Mouse (Mus musculus) hindbrain, embryonic 16.5 days (tissue): ENCODE results near the gene Gm9903. TPM values are rescaled to one million over a fixed set of nuclear protein-coding genes. Genes with fewer than 3 reads are reported as not detected.

ENCODE experiments used
- ATAC-seq: fragments of 200-750 bp; cut with Nextera tagmentation; 2 replicates; pipeline ENCODE4 v1.8.0; 2017; ENCODE audit warnings: moderate TSS enrichment, moderate library complexity
- H3K27ac ChIP-seq: fragments of 300-500 bp; sonication (generic); 2 replicates; pipeline ENCODE4 v1.5.1; 2014; ENCODE audit warnings: low read depth, mild to moderate bottlenecking, control low read depth, low read length, moderate library complexity
- H3K27me3 ChIP-seq: fragments of 300-500 bp; sonication (generic); replicated peaks from 2 replicates; pipeline ENCODE4 v1.6.1; 2014; ENCODE audit warnings: low read length; ENCODE audit not compliant: control insufficient read depth, insufficient read depth
- H3K36me3 ChIP-seq: fragments of 300-500 bp; sonication (generic); 2 replicates; pipeline ENCODE4 v1.6.1; 2014; ENCODE audit warnings: mild to moderate bottlenecking, low read length, moderate library complexity, mixed read lengths; ENCODE audit not compliant: control insufficient read depth, insufficient read depth
- H3K4me1 ChIP-seq: fragments of 300-500 bp; sonication (generic); 2 replicates; pipeline ENCODE4 v1.6.1; 2014; ENCODE audit warnings: low read depth, low read length; ENCODE audit not compliant: control insufficient read depth, insufficient read depth
- H3K4me2 ChIP-seq: fragments of 300-500 bp; sonication (generic); 2 replicates; pipeline ENCODE4 v1.6.1; 2014; ENCODE audit warnings: mild to moderate bottlenecking, low read length, control low read depth, moderate library complexity
- H3K4me3 ChIP-seq: fragments of 300-500 bp; sonication (generic); 2 replicates; pipeline ENCODE4 v1.5.1; 2014; ENCODE audit warnings: mild to moderate bottlenecking, low read length, control low read depth, moderate library complexity
- H3K9ac ChIP-seq: fragments of 300-500 bp; sonication (generic); 2 replicates; pipeline ENCODE4 v1.6.1; 2014; ENCODE audit warnings: low read depth, mild to moderate bottlenecking, control low read depth, low read length, moderate library complexity
- H3K9me3 ChIP-seq: fragments of 300-500 bp; sonication (generic); 2 replicates; pipeline ENCODE4 v1.6.1; 2014; ENCODE audit warnings: mild to moderate bottlenecking, low read length, moderate library complexity; ENCODE audit not compliant: control insufficient read depth
- WGBS: fragments of 180-500 bp; shearing (Covaris S2); extraction: QIAGEN DNeasy Blood & Tissue Kit; methylation state at CpG from one replicate; pipeline ENCODE4 v1.1.7; 2014; 5-methylcytosine and 5-hydroxymethylcytosine counted together
- polyA plus RNA-seq: library from polyadenylated mRNA; unstranded; fragments of >200 nt; fragmentation: Nextera tagmentation; extraction: Ambion mirVana; gene quantifications from 2 replicates; pipeline ENCODE4 v1.2.1, GENCODE M21; 2015

Gm9903 gene
- polyA plus RNA-seq, 1 experiment from 2014 or later: 0.45 TPM

DNA sequence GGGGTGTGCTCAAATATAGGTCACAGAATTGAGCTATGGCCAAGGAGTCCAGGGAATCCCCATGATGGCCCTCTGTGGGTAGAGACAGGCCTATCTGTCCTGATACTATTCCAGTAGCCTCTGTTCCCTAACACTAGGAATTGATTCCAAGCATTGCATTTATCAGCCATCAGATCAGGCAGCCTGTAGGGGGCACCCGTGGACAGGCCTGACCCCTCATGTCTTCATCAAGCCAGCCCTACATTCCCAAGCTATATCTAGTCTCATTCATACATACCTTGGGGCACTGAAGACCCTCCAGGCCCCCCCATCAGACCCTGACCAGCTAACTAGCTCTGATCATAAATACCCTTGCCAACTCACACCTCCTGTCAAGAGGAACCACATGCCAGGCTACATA, 46.2 kb downstream of the Gm9903 start:
- no peak overlapping the region for H3K4me2 ChIP-seq
- ATAC-seq: no peak

DNA sequence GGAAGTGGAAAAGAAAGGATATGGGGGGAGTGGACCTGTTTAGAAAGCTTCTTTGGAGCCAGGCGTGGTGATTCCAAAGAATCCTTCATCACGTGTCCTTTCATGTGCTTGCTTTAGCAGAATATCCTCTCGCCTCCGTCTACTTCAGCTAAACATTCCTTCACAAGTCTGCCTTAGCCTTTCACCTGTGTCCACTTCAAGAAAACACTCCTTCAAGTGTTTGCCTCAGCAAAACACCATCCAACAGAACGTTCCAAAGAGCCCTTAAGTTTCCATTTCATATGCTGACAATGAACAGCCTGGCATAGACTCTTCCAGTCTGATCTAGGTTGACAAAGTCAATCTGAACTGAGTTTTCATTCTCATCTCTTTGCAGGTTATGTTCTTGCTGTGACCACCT, 48.5 kb downstream of the Gm9903 start:
- Histone ChIP-seq H3K4me1 (peaks cover 4% of the 10 kb centered on the region; the same call in 1 of the 2 replicates), H3K4me2 (no peak overlapping the region), H3K9ac (no peak overlapping the region), H3K27ac (no peak overlapping the region), H3K9me3 (no peaks in the 10 kb centered on the region), H3K4me3 (no peak overlapping the region), H3K27me3 (no peaks in the 10 kb centered on the region), H3K36me3 (no peaks in the 10 kb centered on the region)
- no peak for ATAC-seq
- WGBS: 87% methylated on average over 5 of the region's 5 CpGs

More for the DNA sequence above, 46.2 kb downstream of the Gm9903 start:
- Histone ChIP-seq H3K9me3 (no peaks in the 10 kb centered on the region), H3K27ac (no peak overlapping the region), H3K4me1 (peaks cover 4% of the 10 kb centered on the region; the same call in 1 of the 2 replicates), H3K9ac (no peak overlapping the region), H3K4me3 (no peak overlapping the region), H3K27me3 (no peaks in the 10 kb centered on the region), H3K36me3 (no peaks in the 10 kb centered on the region)
- 5% methylated on average over 1 of the region's 1 CpGs for WGBS

DNA sequence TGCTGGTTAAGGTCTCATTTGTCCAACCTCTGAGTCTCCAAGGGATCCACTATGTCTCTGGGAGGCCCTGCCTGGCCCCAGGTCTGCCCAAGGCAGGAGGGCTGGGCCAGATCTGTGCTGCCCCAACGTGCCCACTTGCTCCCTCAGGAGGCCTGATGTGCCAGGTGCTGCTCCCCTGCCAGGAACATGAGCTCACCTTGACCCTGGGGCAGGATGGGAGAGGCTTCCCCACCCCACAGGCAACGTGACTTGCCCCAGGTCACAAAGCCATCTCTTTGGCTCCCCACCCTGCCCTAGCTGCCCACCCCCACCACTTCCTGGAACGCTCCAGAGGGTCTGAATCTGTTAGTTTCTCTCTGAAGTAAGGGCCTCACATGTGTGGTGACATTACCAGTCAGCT, 51.3 kb downstream of the Gm9903 start:
- H3K4me2 ChIP-seq: no peak overlapping the region
- no peak overlapping the region for H3K9ac ChIP-seq
- no peak for ATAC-seq
- H3K4me1 ChIP-seq: no peaks in the 10 kb centered on the region
- no peaks in the 10 kb centered on the region for H3K36me3 ChIP-seq
- no peak overlapping the region for H3K4me3 ChIP-seq
- H3K9me3 ChIP-seq: no peaks in the 10 kb centered on the region
- 62% methylated on average over 3 of the region's 3 CpGs for WGBS
- no peaks in the 10 kb centered on the region; the same call in 1 of the 2 replicates for H3K27me3 ChIP-seq
- no peak overlapping the region for H3K27ac ChIP-seq

Other genes with a start within 250 kb of the Gm9903 start
- gene Nkx1-1, start 195.9 kb upstream of the Gm9903 start, polyA plus RNA-seq: 0.47 TPM in 1 of 2 replicates, not detected in the other
- gene Fam53a, start 290 bp upstream of the Gm9903 start, polyA plus RNA-seq: 28.4 and 33.0 TPM in 2 replicates
- 128 and 133 TPM in 2 replicates for gene Slbp, start 22.6 kb downstream of the Gm9903 start, polyA plus RNA-seq
- gene Tacc3, start 28.2 kb downstream of the Gm9903 start, polyA plus RNA-seq: 42.2 and 46.0 TPM in 2 replicates
- gene Tmem129, start 28.5 kb downstream of the Gm9903 start, polyA plus RNA-seq: 32.5 and 35.3 TPM in 2 replicates
- 45.9 and 48.2 TPM in 2 replicates for gene Fgfr3, start 91.7 kb downstream of the Gm9903 start, polyA plus RNA-seq
- 68.7 and 75.6 TPM in 2 replicates for gene Letm1, start 152.9 kb downstream of the Gm9903 start, polyA plus RNA-seq
- 52.9 and 68.7 TPM in 2 replicates for gene Nsd2, start 190.8 kb downstream of the Gm9903 start, polyA plus RNA-seq